Mouse (Mus musculus): ENCODE results near the gene Fam166a. TPM values are rescaled to one million over a fixed set of nuclear protein-coding genes. Genes with fewer than 3 reads are reported as not detected.
A peak's percentile ranks its signal among the peaks of the same experiment; 100 is the strongest.

Fam166a gene
- polyA plus RNA-seq, 1 experiment, result 0.55 TPM

DNA sequence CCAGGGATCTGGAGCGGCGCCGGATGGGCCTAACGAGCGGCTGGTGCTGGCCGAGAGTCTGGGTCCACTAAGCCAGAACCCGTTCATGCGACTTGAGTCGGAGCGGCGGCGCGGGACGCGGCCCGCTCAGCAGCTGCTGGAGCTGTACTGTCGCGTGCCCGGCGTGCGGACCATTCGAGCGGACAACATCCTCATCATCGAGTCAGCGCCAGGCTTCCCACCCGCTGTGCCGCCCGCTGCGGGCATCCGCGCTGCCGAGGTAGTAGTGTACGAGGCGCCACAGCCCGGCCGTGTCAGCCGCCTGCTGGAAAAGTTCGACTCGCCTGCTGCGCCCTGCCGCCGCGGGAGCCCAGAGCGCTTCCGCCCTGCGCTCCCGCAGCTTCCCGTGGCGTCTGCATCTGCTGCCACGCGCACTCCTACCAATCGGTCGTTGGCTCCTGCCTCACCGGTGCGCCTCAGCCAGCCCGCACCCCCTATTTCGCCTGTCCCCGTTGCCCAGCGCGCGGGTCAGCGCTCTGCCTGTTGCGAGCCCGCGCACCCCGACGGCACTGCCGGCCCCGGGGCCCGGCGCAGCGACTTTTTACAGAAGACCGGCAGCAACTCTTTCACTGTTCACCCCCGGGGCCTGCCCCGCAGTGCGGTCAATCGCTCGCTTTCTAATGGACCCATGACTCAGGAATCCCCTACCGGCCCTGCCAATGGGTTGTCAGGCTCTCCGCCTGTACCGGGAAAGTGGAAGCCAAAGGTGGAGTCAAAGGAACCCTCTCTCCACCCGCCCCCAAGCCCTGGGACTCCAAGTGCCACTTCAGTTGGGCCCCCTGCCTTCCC, 44.5 kb downstream of the Fam166a start:
- no peak for DNase-seq
- Histone ChIP-seq H3K27me3 (replicated peaks; ENCODE audit: control insufficient read depth, insufficient read depth, low read length) (no peaks in the 10 kb centered on the region), H3K36me3 (ENCODE audit: control insufficient read depth, insufficient read depth, low read length) (no peaks in the 10 kb centered on the region), H3K4me3 (ENCODE audit: insufficient read depth, low read depth, low read length) (peak overlapping the region; percentile 84), H3K27ac (ENCODE audit: insufficient read depth, low read depth, low read length) (peak overlapping the region; percentile 95), H3K4me1 (ENCODE audit: control insufficient read depth, insufficient read depth, low read length) (peaks cover 19% of the 10 kb centered on the region)
- TF ChIP-seq POLR2A (IDR thresholded peaks at IDR 0.05; ENCODE audit: low read depth, low read length) (no peak), CTCF (conservative IDR thresholded peaks at IDR 0.05; ENCODE audit: insufficient read depth, insufficient read length, low read depth, low read length) (no peak)
- under 1% methylated on average over 82 of the region's 82 CpGs for WGBS

DNA sequence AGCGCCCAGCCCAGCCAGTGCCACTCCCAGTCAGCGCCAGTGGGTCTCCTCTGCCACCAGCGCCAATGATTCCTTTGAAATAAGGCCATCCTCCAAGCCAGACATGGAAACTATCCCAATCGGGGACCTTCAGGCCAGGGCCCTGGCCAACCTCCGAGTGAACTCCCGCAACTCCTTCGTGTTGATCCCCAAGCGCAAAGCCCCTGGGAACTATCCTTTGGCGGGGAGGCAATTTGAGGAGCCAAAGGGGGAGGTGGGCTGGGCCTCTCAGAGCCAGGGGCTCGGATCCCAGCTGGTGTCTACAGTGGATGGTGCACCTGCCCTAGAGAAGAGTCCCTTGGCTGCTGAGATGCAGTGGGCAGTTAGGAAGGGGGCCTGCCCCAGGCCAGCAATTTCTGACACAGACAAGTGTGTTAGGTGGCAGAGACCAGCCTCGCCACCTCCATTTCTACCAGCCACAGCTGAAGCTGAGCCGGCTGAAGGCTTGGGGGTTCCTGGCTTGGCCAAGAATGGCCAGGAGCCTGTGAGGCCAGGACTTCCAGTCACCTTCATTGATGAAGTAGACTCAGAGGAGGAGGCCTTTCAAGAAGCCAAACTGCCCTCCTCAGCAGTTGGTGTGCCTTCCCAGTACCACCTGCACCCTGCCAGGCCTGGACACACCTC, 45.2 kb downstream of the Fam166a start:
- 25% methylated on average over 12 of the region's 12 CpGs for WGBS
- H3K27ac ChIP-seq (ENCODE audit: insufficient read depth, low read depth, low read length), result peak overlapping the region; percentile 95
- TF ChIP-seq POLR2A (IDR thresholded peaks at IDR 0.05; ENCODE audit: low read depth, low read length) (no peak), CTCF (conservative IDR thresholded peaks at IDR 0.05; ENCODE audit: insufficient read depth, insufficient read length, low read depth, low read length) (no peak)
- no peak for DNase-seq
- peaks cover 20% of the 10 kb centered on the region for H3K4me1 ChIP-seq (ENCODE audit: control insufficient read depth, insufficient read depth, low read length)
- no peaks in the 10 kb centered on the region for H3K36me3 ChIP-seq (ENCODE audit: control insufficient read depth, insufficient read depth, low read length)
- H3K4me3 ChIP-seq (ENCODE audit: insufficient read depth, low read depth, low read length), result peak overlapping the region; percentile 84
- no peaks in the 10 kb centered on the region for H3K27me3 ChIP-seq (replicated peaks; ENCODE audit: control insufficient read depth, insufficient read depth, low read length)

DNA sequence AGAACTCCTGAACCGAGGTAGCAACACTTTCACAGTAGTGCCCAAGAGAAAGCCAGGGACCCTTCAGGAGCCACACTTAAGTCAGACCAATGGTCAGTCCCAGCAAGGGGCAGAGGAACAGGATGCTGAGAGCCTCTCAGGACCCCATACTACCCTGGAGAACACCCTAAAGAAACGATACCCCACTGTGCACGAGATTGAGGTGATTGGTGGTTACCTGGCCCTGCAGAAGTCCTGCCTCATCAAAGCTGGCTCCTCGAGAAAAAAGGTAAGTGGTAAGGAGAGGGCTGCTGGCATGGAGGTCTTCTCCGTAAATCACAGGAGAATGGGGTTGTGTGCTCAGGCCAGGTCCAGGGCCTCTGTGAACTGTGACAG, 45.7 kb downstream of the Fam166a start:
- no peaks in the 10 kb centered on the region for H3K36me3 ChIP-seq (ENCODE audit: control insufficient read depth, insufficient read depth, low read length)
- no peaks in the 10 kb centered on the region for H3K27me3 ChIP-seq (replicated peaks; ENCODE audit: control insufficient read depth, insufficient read depth, low read length)
- peak overlapping the region; percentile 84 for H3K4me3 ChIP-seq (ENCODE audit: insufficient read depth, low read depth, low read length)
- 50% methylated on average over 5 of the region's 5 CpGs for WGBS
- DNase-seq, result no peak
- H3K4me1 ChIP-seq (ENCODE audit: control insufficient read depth, insufficient read depth, low read length), result peaks cover 20% of the 10 kb centered on the region
- H3K27ac ChIP-seq (ENCODE audit: insufficient read depth, low read depth, low read length), result peak overlapping the region; percentile 95
- TF ChIP-seq POLR2A (IDR thresholded peaks at IDR 0.05; ENCODE audit: low read depth, low read length) (no peak), CTCF (conservative IDR thresholded peaks at IDR 0.05; ENCODE audit: insufficient read depth, insufficient read length, low read depth, low read length) (no peak)

DNA sequence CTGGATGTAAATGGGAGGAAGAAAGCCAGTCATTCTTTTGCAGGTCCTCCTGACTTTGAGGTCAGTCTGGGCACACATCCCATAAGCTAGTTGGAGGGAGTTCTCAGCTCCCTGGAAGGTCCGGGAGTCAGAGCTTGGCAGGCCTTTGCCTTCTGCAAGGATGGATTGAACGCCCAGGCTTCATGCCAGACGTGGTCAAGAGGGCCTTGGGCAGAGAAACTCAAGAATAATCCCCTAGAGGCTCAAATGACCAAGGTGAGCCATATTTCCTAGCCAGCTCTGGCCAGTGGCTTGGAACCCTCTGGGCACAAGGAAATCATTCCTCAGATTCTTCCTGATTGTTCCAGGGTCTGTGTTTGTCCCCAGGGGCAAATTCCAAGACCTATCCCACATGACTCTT, 46.3 kb downstream of the Fam166a start:
- Histone ChIP-seq H3K4me1 (ENCODE audit: control insufficient read depth, insufficient read depth, low read length) (peaks cover 20% of the 10 kb centered on the region), H3K27me3 (replicated peaks; ENCODE audit: control insufficient read depth, insufficient read depth, low read length) (no peaks in the 10 kb centered on the region), H3K27ac (ENCODE audit: insufficient read depth, low read depth, low read length) (peak overlapping the region; percentile 95), H3K36me3 (ENCODE audit: control insufficient read depth, insufficient read depth, low read length) (no peaks in the 10 kb centered on the region), H3K4me3 (ENCODE audit: insufficient read depth, low read depth, low read length) (peak overlapping the region; percentile 84)
- TF ChIP-seq CTCF (conservative IDR thresholded peaks at IDR 0.05; ENCODE audit: insufficient read depth, insufficient read length, low read depth, low read length) (no peak), POLR2A (IDR thresholded peaks at IDR 0.05; ENCODE audit: low read depth, low read length) (no peak)
- peak; percentile 94 for DNase-seq
- WGBS, result 16% methylated on average over 3 of the region's 3 CpGs

DNA sequence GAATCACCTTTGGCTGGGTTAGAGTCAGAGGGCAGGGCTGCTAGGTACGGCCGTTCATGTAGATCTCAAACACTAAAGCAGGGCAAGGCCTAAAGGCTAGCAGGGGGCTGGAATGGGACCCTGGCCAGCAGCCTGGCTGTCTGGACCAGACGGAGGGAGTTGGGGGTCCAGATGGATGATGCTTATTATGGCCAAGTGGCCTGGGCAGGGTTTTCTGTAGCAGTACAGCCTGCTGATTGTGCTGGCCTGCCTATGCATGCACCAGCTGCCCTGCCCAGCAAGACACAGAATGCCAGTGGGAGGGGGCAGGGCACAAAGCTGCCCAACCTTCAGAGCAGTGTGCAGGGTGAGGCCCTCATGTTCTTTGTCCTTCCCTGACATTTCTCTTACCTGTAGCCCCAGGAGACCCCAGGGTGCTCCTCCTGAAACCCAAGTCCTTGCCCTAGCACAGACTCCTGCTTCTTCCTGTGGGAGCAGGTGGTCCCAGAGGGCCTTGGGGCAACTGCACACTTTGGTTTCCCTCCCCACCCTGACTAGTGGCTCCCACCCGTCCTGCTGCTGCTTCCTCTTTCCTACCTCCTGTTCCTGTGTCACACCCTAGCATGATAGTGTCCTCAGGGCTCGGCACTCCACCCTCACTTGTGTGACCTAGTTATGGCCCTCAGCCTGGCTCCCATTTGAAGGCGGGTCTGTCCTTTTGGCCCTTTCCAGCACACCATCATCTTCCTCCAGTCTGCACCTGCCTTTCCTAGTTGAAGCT, 47.5 kb downstream of the Fam166a start:
- whole genome bisulfite sequencing, result 34% methylated on average over 6 of the region's 6 CpGs
- Histone ChIP-seq H3K36me3 (ENCODE audit: control insufficient read depth, insufficient read depth, low read length) (no peaks in the 10 kb centered on the region), H3K27ac (ENCODE audit: insufficient read depth, low read depth, low read length) (peak overlapping the region; percentile 95), H3K4me3 (ENCODE audit: insufficient read depth, low read depth, low read length) (peak overlapping the region; percentile 58), H3K27me3 (replicated peaks; ENCODE audit: control insufficient read depth, insufficient read depth, low read length) (no peaks in the 10 kb centered on the region), H3K4me1 (ENCODE audit: control insufficient read depth, insufficient read depth, low read length) (peaks cover 21% of the 10 kb centered on the region)
- DNase-seq, result peak; percentile 66
- TF ChIP-seq CTCF (conservative IDR thresholded peaks at IDR 0.05; ENCODE audit: insufficient read depth, insufficient read length, low read depth, low read length), result no peak

DNA sequence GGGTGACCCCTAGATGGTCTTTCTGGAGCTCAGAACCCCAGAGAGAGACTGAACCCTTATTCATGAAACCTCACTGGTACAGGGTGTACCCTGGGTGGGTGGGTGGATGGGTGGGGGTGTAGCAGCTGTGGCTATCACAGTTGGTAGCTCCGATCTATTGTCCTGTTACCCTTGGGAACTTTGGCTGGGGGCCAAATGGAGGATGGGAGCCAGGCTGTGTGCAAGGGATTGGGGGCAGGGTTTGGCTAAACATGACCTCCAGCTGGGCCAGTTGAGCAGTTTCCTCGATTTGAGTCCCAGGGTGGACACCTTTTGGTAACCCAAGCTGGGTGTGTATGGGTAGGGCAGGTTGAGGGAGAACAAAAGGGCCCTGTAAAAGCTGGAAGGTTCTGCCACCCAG, 48.2 kb downstream of the Fam166a start:
- TF ChIP-seq CTCF (conservative IDR thresholded peaks at IDR 0.05; ENCODE audit: insufficient read depth, insufficient read length, low read depth, low read length), result no peak
- H3K4me3 ChIP-seq (ENCODE audit: insufficient read depth, low read depth, low read length), result peak overlapping the region; percentile 58
- 9% methylated on average over 2 of the region's 2 CpGs for WGBS
- no peaks in the 10 kb centered on the region for H3K27me3 ChIP-seq (replicated peaks; ENCODE audit: control insufficient read depth, insufficient read depth, low read length)
- H3K27ac ChIP-seq (ENCODE audit: insufficient read depth, low read depth, low read length), result peak overlapping the region; percentile 95
- DNase-seq, result peak; percentile 86
- peaks cover 26% of the 10 kb centered on the region for H3K4me1 ChIP-seq (ENCODE audit: control insufficient read depth, insufficient read depth, low read length)
- H3K36me3 ChIP-seq (ENCODE audit: control insufficient read depth, insufficient read depth, low read length), result no peaks in the 10 kb centered on the region

DNA sequence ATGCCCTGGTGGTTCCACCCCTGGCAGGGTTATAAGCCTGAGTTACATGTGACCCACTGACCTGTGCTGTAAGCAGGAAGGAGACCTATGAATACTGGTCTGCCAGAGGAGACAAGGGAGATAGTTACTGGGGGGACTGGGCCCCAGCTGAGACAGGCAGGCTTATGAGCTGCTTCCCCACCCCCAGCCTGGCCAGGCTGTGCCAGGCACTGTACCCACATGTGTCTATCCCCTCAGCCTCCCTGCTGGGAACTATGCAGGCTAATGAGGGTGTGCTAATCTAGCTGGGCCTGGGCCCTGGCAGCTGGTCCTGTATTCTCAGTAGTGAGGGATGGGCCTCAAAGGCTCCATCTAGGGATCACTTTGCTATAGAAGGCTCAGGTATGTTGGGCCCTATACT, 48.7 kb downstream of the Fam166a start:
- H3K27ac ChIP-seq (ENCODE audit: insufficient read depth, low read depth, low read length), result peak overlapping the region; percentile 36
- no peak for DNase-seq
- H3K4me1 ChIP-seq (ENCODE audit: control insufficient read depth, insufficient read depth, low read length), result peaks cover 24% of the 10 kb centered on the region
- H3K27me3 ChIP-seq (replicated peaks; ENCODE audit: control insufficient read depth, insufficient read depth, low read length), result no peaks in the 10 kb centered on the region
- no peak overlapping the region for H3K4me3 ChIP-seq (ENCODE audit: insufficient read depth, low read depth, low read length)
- H3K36me3 ChIP-seq (ENCODE audit: control insufficient read depth, insufficient read depth, low read length), result no peaks in the 10 kb centered on the region
- TF ChIP-seq POLR2A (IDR thresholded peaks at IDR 0.05; ENCODE audit: low read depth, low read length), result no peak
- TF ChIP-seq CTCF (conservative IDR thresholded peaks at IDR 0.05; ENCODE audit: insufficient read depth, insufficient read length, low read depth, low read length), result no peak

All from kidney, adult 2 months (tissue).